Mouse (Mus musculus) bone marrow, adult 2 months (tissue): ENCODE measurements around the gene Wbp1. TPM values are rescaled to one million over a fixed set of nuclear protein-coding genes. Genes with fewer than 3 reads are reported as not detected.

Experiments used
- H3K27ac ChIP-seq: fragments of 200-500 bp; 2 replicates; pipeline ENCODE4 v1.5.1; 2012; ENCODE audit warnings: low read depth, mild to moderate bottlenecking, control low read depth, inconsistent platforms, low read length; ENCODE audit not compliant: control insufficient read depth, poor library complexity, insufficient read depth
- H3K4me1 ChIP-seq: fragments of 200-500 bp; 2 replicates; pipeline ENCODE4 v1.6.1; 2011; ENCODE audit warnings: low read length; ENCODE audit not compliant: control insufficient read depth, insufficient read depth
- H3K4me3 ChIP-seq: fragments of 200-500 bp; replicated peaks from 2 replicates; pipeline ENCODE3; 2011; ENCODE audit warnings: mild to moderate bottlenecking, low read depth, low read length, control low read depth; ENCODE audit not compliant: control insufficient read depth
- CTCF ChIP-seq: fragments of 200-500 bp; IDR thresholded peaks from 2 replicates; pipeline ENCODE4 v1.5.1; 2011; ENCODE audit warnings: low read length, control low read depth; ENCODE audit not compliant: control insufficient read depth, insufficient read depth
- POLR2A ChIP-seq: fragments of 200-500 bp; IDR thresholded peaks from 2 replicates; pipeline ENCODE4 v1.6.1; 2011; ENCODE audit warnings: low read depth, mild to moderate bottlenecking, control low read depth, low read length, borderline replicate concordance; ENCODE audit not compliant: control insufficient read depth
- WGBS: fragments of 180-500 bp; shearing (Covaris S2); methylation state at CpG from one replicate; pipeline ENCODE4 v1.1.7; 2018; 5-methylcytosine and 5-hydroxymethylcytosine counted together
- polyA plus RNA-seq: library from polyadenylated mRNA; stranded (reverse); fragments of >200 nt; gene quantifications from 2 replicates; pipeline ENCODE4 v1.2.4, GENCODE M21; 2011; ENCODE audit warnings: low replicate concordance; ENCODE audit not compliant: missing spikeins, insufficient read depth, insufficient read length

The Wbp1 gene
- polyA plus RNA-seq, 1 experiment: 41.2 TPM

DNA sequence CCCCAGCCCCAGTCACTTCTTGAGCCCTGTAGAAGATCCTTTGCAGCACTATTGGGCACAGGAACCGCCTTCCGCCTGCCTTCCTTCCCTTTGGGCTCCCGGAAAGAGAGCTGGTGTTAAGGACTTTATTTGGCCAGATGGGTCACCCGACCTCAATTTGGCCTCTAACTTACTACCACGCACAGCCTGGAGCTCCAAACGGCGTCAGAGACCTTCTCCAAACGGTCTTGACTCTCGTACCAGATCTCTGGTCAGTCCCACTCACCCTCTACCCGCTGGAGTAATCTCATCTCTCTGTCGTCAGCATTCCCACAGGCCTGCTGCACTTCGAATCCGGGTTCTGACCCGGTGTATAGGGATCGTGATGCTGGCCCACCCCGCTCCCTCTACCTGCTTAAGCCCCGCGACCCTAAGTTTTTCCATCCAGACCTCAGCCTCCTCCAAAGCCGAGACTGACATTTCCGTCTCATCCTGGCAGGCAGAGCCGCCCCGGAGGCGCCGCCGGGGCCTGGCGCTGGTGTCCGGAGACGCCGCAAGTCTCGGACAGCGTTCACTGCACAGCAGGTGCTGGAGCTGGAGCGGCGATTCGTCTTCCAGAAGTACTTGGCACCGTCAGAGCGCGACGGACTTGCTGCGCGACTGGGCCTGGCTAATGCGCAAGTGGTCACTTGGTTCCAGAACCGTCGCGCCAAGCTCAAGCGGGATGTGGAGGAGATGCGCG lies 34.0 kb downstream of the Wbp1 start:
- TF ChIP-seq POLR2A: no peak
- TF ChIP-seq CTCF: no peak
- Histone ChIP-seq H3K4me1 (no peaks in the 10 kb centered on the region), H3K4me3 (peak overlapping the region; percentile 41), H3K27ac (no peak overlapping the region; the same call in 1 of the 2 replicates)
- WGBS: 20% methylated on average over 47 of the region's 47 CpGs

DNA sequence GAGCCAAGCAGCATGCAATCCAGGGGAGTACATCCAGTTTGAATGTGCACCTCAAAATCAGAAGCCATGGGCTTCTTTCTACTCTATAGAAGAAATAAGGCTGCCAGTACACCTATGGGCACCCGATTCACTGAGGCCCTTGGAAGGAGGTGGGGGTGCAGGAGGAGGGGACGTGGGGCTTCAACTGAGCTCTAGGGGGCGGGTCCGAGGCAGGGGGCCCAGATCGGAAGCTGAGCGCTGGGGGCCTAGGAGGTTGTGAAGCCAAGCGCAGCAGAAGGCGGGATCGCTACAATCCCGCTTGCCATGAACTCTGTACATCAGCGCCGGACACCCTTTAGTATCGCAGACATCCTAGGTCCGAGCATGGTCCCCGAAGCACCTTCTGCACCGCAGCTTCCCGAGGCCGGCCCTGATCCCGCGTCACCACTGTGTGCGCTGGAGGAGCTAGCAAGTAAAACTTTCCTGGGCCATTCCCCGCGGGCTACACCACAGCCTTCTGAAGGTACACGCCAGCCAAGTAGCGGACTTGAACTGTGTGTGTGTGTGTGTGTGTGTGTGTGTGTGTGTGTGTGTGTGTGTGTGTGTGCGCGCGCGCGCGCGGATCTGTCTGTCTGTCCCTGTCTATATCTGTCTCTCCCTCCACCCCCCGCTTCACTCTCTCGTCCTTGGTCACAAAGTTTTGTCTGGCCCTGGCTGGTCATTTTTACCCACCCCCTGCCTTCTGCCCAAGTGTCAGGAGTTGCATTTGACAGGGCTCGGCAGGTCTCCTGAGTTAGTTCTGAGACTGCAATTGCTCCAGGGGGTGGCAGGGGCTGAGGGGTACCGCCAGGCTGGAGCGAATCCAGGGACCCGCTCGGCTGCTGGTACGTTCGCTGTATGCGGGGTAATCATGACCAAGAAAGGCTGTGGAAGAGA lies 35.0 kb downstream of the Wbp1 start, which contains the start of gene Lbx2:
TSS of gene Lbx2 (plus strand) at position 247 of the 915 bp plus-strand sequence.
- Histone ChIP-seq H3K27ac (no peak within 1 kb of the TSS), H3K4me3 (peak within 1 kb of the TSS; percentile 41), H3K4me1 (no peaks in the 10 kb centered on the region)
- WGBS: 2% methylated on average over 37 of the region's 42 CpGs
- no peak for TF ChIP-seq POLR2A
- TF ChIP-seq CTCF: no peak

DNA sequence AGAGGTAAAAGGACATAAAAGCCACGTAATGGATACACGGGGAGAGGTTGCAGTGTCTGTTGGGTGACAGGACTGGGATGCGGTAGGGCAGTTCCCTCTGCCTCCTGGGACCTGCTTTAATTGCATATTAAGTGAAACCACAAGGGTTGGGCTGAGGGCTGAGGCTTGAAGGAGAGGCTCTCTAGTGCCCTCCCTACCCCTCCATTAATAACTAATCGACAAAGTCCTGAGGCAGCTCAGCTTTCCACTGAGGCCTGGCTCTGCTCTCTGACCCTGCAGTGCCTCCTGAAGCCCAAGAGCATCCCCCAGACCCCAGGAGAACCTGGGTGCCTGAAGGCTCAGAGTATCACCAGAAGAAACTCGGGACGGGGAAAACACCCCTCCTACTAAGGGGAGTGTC lies 36.9 kb downstream of the Wbp1 start:
- Histone ChIP-seq H3K4me1 (no peaks in the 10 kb centered on the region; the same call in 1 of the 2 replicates), H3K4me3 (no peak overlapping the region), H3K27ac (no peak overlapping the region)
- TF ChIP-seq CTCF (no peak), POLR2A (no peak)
- 58% methylated on average over 6 of the region's 6 CpGs for WGBS

GRCm38 (mm10) chr6:83083497-83083896 lies 37.9 kb downstream of the Wbp1 start:
- peaks cover 1% of the 10 kb centered on the region for H3K4me1 ChIP-seq
- 61% methylated on average over 5 of the region's 5 CpGs for WGBS
- no peak overlapping the region for H3K4me3 ChIP-seq
- no peak for TF ChIP-seq POLR2A
- no peak for TF ChIP-seq CTCF
- H3K27ac ChIP-seq: no peak overlapping the region

DNA sequence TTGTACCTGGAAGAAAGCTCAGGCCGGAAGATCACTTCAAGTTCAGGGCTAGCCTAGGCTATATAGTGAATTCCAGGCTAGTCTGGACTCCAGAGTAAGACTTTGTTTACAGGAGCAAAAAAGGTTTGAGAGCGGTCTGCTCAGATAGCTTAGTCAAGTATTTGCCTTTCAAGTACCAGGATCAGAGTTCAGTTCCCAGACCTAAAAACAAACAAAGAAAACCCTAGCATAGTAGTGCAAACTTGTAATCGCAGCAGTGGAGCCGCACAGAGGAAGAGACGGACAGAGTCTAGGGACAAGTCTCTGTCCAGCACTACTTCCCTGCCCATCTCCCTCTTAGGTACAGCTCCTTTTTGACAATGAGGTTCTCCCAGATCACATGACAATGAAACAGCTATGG lies 41.1 kb downstream of the Wbp1 start:
- TF ChIP-seq CTCF (no peak), POLR2A (no peak)
- no peak overlapping the region for H3K27ac ChIP-seq
- 95% methylated on average over 5 of the region's 5 CpGs for WGBS
- no peak overlapping the region for H3K4me3 ChIP-seq
- peaks cover 1% of the 10 kb centered on the region for H3K4me1 ChIP-seq

DNA sequence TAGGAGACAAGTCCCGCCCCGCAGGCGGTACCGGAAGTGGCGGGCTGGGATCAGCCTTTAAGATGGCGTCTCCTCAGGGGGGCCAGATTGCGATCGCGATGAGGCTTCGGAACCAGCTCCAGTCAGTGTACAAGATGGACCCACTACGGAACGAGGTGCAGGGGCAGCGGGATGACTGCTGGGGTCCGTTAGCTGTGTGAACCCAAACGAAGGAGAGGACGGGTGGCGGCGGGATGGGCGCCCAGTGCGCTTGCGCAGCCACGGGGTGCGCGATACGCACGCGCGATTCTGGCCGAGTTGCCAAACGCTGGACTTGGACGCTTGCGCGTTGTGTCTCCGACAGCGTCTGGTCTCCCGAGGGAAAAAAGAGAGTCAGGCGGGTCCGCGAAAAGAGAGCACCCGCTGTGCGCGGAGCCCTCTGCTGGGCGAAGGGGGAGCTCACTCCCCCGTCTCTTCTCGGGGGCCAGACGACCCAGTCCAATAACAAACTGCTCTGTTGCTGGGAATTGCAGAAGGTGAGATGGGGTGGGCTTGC lies 43.0 kb downstream of the Wbp1 start:
- peak; percentile 56 for TF ChIP-seq CTCF
- peak; percentile 54; the same call in 1 of the 2 replicates for TF ChIP-seq POLR2A
- peak overlapping the region; percentile 86 for H3K4me3 ChIP-seq
- peak overlapping the region; percentile 75 for H3K27ac ChIP-seq
- WGBS: under 1% methylated on average over 46 of the region's 46 CpGs
- H3K4me1 ChIP-seq: peaks cover 1% of the 10 kb centered on the region

- peak within 1 kb of the TSS; percentile 86 for H3K4me3 ChIP-seq
- under 1% methylated on average over 54 of the region's 54 CpGs for WGBS
- TF ChIP-seq POLR2A: no peak
- no peak for TF ChIP-seq CTCF
- H3K4me1 ChIP-seq: peaks cover 1% of the 10 kb centered on the region
- H3K27ac ChIP-seq: peak within 1 kb of the TSS; percentile 75
Measured at GRCm38 (mm10) chr6:83077630-83078323, 43.6 kb downstream of the Wbp1 start, which contains the start of gene Pcgf1. Pcgf1 (plus strand) TSS chr6:83077869.

DNA sequence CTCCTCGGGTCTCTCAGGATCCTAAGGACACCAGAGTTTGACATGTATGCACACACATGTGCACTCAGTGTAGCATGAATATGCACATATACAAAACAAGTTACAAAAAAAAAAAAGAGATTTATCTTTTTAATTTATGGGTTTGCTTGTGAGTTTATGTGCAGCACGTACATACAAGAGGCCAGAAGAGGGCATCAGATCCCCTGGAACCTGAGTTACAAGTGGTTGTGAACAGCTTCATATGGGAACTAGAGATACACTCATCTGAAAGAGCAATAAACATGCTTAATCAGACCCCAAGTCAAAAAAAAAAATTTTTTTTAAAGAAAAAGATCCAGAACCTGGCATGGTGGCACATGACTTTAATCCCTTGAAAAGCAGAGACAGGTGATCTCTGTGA lies 46.4 kb downstream of the Wbp1 start:
- WGBS: 18% methylated on average over 2 of the region's 2 CpGs
- Histone ChIP-seq H3K27ac (no peak overlapping the region), H3K4me1 (peaks cover 1% of the 10 kb centered on the region), H3K4me3 (no peak overlapping the region)
- no peak for TF ChIP-seq CTCF
- TF ChIP-seq POLR2A: no peak
